ENCODE assay signal across 14 mouse cellular contexts in genomic region chr13:101696827-101697226, GRCm38 (mm10).
DNase-seq lines count a peak whose midpoint lies in the region; ATAC-seq and TF ChIP-seq lines count a peak whose summit lies in the region.
"Had no signal": no experiment of that assay in that cellular context is flagged by ENCODE, and none has a peak within 500 bp of the region (broad histone marks: within the 10 kb centered on the region; RNA-seq: fewer than 3 reads in every experiment).

No protein-coding gene starts in this region.

- 39% methylated on average over 7 of the region's 7 CpGs for WGBS in liver, adult 2 months
- 53% methylated on average over 7 of the region's 7 CpGs for WGBS in stomach, embryonic 15.5 days

- no peak overlapping the region for H3K4me3 ChIP-seq in liver, adult 2 months (ENCODE audit: insufficient read depth, low read depth, low read length)
- no peak overlapping the region for H3K4me3 ChIP-seq in stomach, embryonic 15.5 days (replicated peaks)
- H3K4me3 ChIP-seq: embryonic facial prominence, embryonic 12.5 days; left cerebral cortex, adult 2 months; liver, embryonic 15.5 days; midbrain, embryonic 13.5 days had no signal

- ATAC-seq in inflammation-experienced regulatory T-cells, adult 6 months, result peak; percentile 45
- no peak for ATAC-seq in stomach, embryonic 15.5 days (ENCODE audit: insufficient read depth, low FRiP score, low read depth)
- ATAC-seq: midbrain, embryonic 13.5 days had no signal

- peaks cover 35% of the 10 kb centered on the region for H3K4me1 ChIP-seq in liver, adult 2 months (ENCODE audit: control insufficient read depth, insufficient read depth, low read length)
- H3K4me1 ChIP-seq in stomach, embryonic 15.5 days, result peaks cover 15% of the 10 kb centered on the region

- no peak overlapping the region for H3K4me2 ChIP-seq in stomach, embryonic 15.5 days
- H3K4me2 ChIP-seq: embryonic facial prominence, embryonic 12.5 days; liver, embryonic 15.5 days; midbrain, embryonic 13.5 days had no signal

- DNase-seq in liver, adult 2 months (ENCODE audit: extremely low read depth, low read depth, low spot score), result peak; percentile 51
- DNase-seq in liver, result no peak
- DNase-seq in CD4-positive, CD25-positive, alpha-beta regulatory T cell, adult 2 months (ENCODE audit: low read depth, low spot score), result peak; percentile 86
- DNase-seq in cerebellum, postnatal 14 days, result no peak
- DNase-seq in heart, postnatal 4 days, result no peak
- DNase-seq in frontal cortex, postnatal 10 days (ENCODE audit: low spot score in 2 of 2), result no peak
- DNase-seq: right cerebral cortex, postnatal 4 days had no signal

- H3K9me3 ChIP-seq in stomach, embryonic 15.5 days, result no peaks in the 10 kb centered on the region
- H3K9me3 ChIP-seq: embryonic facial prominence, embryonic 12.5 days; G1E; liver, embryonic 15.5 days; midbrain, embryonic 13.5 days had no signal

- H3K36me3 ChIP-seq in liver, adult 2 months (ENCODE audit: control insufficient read depth, insufficient read depth, low read length), result peaks cover 30% of the 10 kb centered on the region
- peaks cover 19% of the 10 kb centered on the region for H3K36me3 ChIP-seq in stomach, embryonic 15.5 days

- no peak for TF ChIP-seq POLR2A in liver, adult 2 months (IDR thresholded peaks at IDR 0.05; ENCODE audit: extremely low read depth, insufficient read depth, low read length)

- TF ChIP-seq CTCF in liver, adult 2 months (IDR thresholded peaks at IDR 0.05; ENCODE audit: low read depth, low read length), result no peak

- no peak overlapping the region for H3K27ac ChIP-seq in liver, adult 2 months (replicated peaks; ENCODE audit: insufficient read depth, low read depth, low read length)
- peak overlapping the region; percentile 44; the same call in 1 of the 2 replicates for H3K27ac ChIP-seq in stomach, embryonic 15.5 days
- H3K27ac ChIP-seq: liver, embryonic 15.5 days; midbrain, embryonic 13.5 days had no signal

- peaks cover 13% of the 10 kb centered on the region; the same call in 1 of the 2 replicates for H3K79me2 ChIP-seq in liver, adult 2 months (ENCODE audit: control insufficient read depth, insufficient read depth, low read length)

- H3K9ac ChIP-seq in liver, adult 2 months (ENCODE audit: low read depth, low read length), result no peak overlapping the region
- no peak overlapping the region for H3K9ac ChIP-seq in stomach, embryonic 15.5 days
- H3K9ac ChIP-seq: embryonic facial prominence, embryonic 12.5 days; liver, embryonic 15.5 days; midbrain, embryonic 13.5 days had no signal

- H3K27me3 ChIP-seq in liver, adult 2 months (ENCODE audit: control insufficient read depth, insufficient read depth, low read length), result no peaks in the 10 kb centered on the region
- H3K27me3 ChIP-seq in stomach, embryonic 15.5 days (replicated peaks), result no peaks in the 10 kb centered on the region
- H3K27me3 ChIP-seq: embryonic facial prominence, embryonic 12.5 days; liver, embryonic 15.5 days; midbrain, embryonic 13.5 days had no signal

Comparison
In these comparisons a context has a peak if more than half of its experiments do, and no peak if none do; other contexts are left out.
1. DNase-seq: peak in liver, adult 2 months (single experiment) and CD4-positive, CD25-positive, alpha-beta regulatory T cell, adult 2 months (single experiment); none in liver (single experiment), cerebellum, postnatal 14 days (0 of 2), heart, postnatal 4 days (single experiment) and frontal cortex, postnatal 10 days (0 of 2).